Mouse (Mus musculus) adrenal gland, postnatal 10 days (tissue): ENCODE measurements around the gene Cep152. TPM values are rescaled to one million over a fixed set of nuclear protein-coding genes. Genes with fewer than 3 reads are reported as not detected.
A peak's percentile ranks its signal among the peaks of the same experiment; 100 is the strongest.

Experiments used
- DNase-seq: peaks from one replicate; pipeline ENCODE4 v3.0.0; 2021; ENCODE audit warnings: mixed read lengths
- total RNA-seq, 2 experiments: library from RNA; stranded (reverse); gene quantifications; 2 replicates each; pipeline ENCODE4 v1.2.3; 2021

Gene Cep152
- total RNA-seq, 2 experiments from 2014 or later, result 4.1 to 5.1 TPM

- no peak for DNase-seq
Measured at GRCm38 (mm10) chr2:125558634-125559589, 66.0 kb downstream of the Cep152 start.

GRCm38 (mm10) chr2:125555830-125556229, 69.1 kb downstream of the Cep152 start:
- DNase-seq, result no peak

- DNase-seq, result no peak
Measured at GRCm38 (mm10) chr2:125548806-125549578, 75.9 kb downstream of the Cep152 start.

- DNase-seq, result no peak
Measured at GRCm38 (mm10) chr2:125544986-125545385, 79.9 kb downstream of the Cep152 start.

GRCm38 (mm10) chr2:125543646-125544045, 81.3 kb downstream of the Cep152 start:
- no peak for DNase-seq

- DNase-seq, result no peak
Measured at GRCm38 (mm10) chr2:125541451-125541850, 83.5 kb downstream of the Cep152 start.

- no peak for DNase-seq
Measured at GRCm38 (mm10) chr2:125540579-125540978, 84.3 kb downstream of the Cep152 start.

- no peak for DNase-seq
Measured at GRCm38 (mm10) chr2:125539640-125540039, 85.3 kb downstream of the Cep152 start.

GRCm38 (mm10) chr2:125530665-125531064, 94.2 kb downstream of the Cep152 start:
- no peak for DNase-seq

GRCm38 (mm10) chr2:125526566-125526965, 98.3 kb downstream of the Cep152 start:
- no peak for DNase-seq

- no peak for DNase-seq
Measured at GRCm38 (mm10) chr2:125525484-125525883, 99.4 kb downstream of the Cep152 start.

GRCm38 (mm10) chr2:125516594-125516993, 108.3 kb downstream of the Cep152 start:
- DNase-seq, result peak; percentile 14

GRCm38 (mm10) chr2:125515291-125516057, 109.4 kb downstream of the Cep152 start:
- DNase-seq, result no peak

GRCm38 (mm10) chr2:125514391-125514790, 110.5 kb downstream of the Cep152 start:
- DNase-seq, result no peak

Other genes starting within 250 kb of the Cep152 start
- gene Gm9913, start 120.0 kb downstream of the Cep152 start, total RNA-seq, result under 1 TPM in 1 of 2 experiments, not detected in 1; 0.36 TPM
- 100 to 1,000 TPM; 121 to 127 TPM for gene Fbn1, start 117.1 kb downstream of the Cep152 start, total RNA-seq
- 100 to 1,000 TPM; 111 to 122 TPM for gene Eid1, start 48.0 kb upstream of the Cep152 start, total RNA-seq
- 1 to 10 TPM; 2.6 to 3.2 TPM for gene Shc4, start 99.0 kb upstream of the Cep152 start, total RNA-seq
- gene Secisbp2l, start 157.8 kb upstream of the Cep152 start, total RNA-seq, result 10 to 100 TPM; 45.6 to 52.6 TPM
- 10 to 100 TPM; 40.6 to 41.1 TPM for gene Galk2, start 234.0 kb upstream of the Cep152 start, total RNA-seq
- gene Cops2, start 234.0 kb upstream of the Cep152 start, total RNA-seq, result 100 to 1,000 TPM; 109 to 121 TPM